Mouse (Mus musculus) ES-CJ7 (cell line): ENCODE data around the gene Tbc1d15.

Experiments
- DNase-seq: peaks from one replicate; pipeline ENCODE4 v3.0.0; 2011; ENCODE audit warnings: low read depth, low spot score

Gene Tbc1d15

GRCm38 (mm10) chr10:115160289-115160688 lies 91.0 kb downstream of the Tbc1d15 start:
- peak; percentile 78 for DNase-seq
